Mouse (Mus musculus): ENCODE data around the gene Dyrk1b. TPM values are rescaled to one million over a fixed set of nuclear protein-coding genes. Genes with fewer than 3 reads are reported as not detected.
"Not testable (repeated sequence)": the region's sequence is repeated elsewhere in the genome, so short reads cannot be mapped to it uniquely, and the experiment has no call there.

The Dyrk1b gene
- total and polyA plus RNA-seq, 3 experiments = 0.26 to 0.51 (median 0.47) TPM

DNA sequence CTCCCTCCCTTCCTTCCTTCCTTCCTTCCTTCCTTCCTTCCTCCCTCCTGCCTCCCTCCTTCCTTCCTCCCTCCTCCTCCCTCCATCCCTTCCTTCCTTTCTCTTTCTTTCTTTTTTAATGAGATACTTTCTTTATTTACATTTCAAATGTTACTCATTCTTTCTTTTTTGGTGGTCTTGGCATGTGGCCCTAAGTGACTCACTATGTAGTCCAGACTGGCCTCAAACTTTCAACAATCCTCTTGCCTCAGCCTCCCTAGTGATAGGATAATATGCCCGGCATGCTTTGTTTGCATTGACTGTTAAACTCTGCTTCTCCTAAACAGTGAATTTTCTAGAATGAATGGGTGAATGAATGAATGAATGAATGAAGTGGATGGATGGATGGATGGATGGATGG is 29.4 kb upstream of the Dyrk1b start:
- H3K27me3 ChIP-seq (replicated peaks) = peaks cover 72% of the 10 kb centered on the region
- no peak for DNase-seq (ENCODE audit: extremely low read depth)
- in situ Hi-C loops (cut with MboI; ENCODE audit: low pct_ligation_motif_present, low pct_unique_long_range_greater_than_20kb, low sequenced_read_pairs) = loop anchor here (10.0 kb wide), 1 partner anchor 65 kb away; no protein-coding TSS in a partner anchor
- dilution Hi-C loops (cut with MboI; ENCODE audit: extremely low pct_ligation_motif_present, extremely low pct_unique_long_range_greater_than_20kb, low sequenced_read_pairs) = no loop called here
- H3K9me3 ChIP-seq (replicated peaks; ENCODE audit: low read length) = peaks cover 4% of the 10 kb centered on the region
- no peak overlapping the region for H3K9ac ChIP-seq (ENCODE audit: insufficient read depth, low read depth)
- H3K4me3 ChIP-seq (replicated peaks in 1 of 3; ENCODE audit: low read depth in 2 of 3, low read length in 2 of 3, poor library complexity in 1 of 3) = no peak overlapping the region
- TF ChIP-seq EP300 (IDR thresholded peaks at IDR 0.05; ENCODE audit: low read length) = no peak
- no peak for TF ChIP-seq GABPA (IDR thresholded peaks at IDR 0.05; ENCODE audit: insufficient replicate concordance, low read depth, low read length)
- TF ChIP-seq MAFK (IDR thresholded peaks at IDR 0.05; ENCODE audit: insufficient replicate concordance, low read length) = no peak
- TF ChIP-seq IRF4 (IDR thresholded peaks at IDR 0.05; ENCODE audit: low read depth, low read length) = no peak
- no peak for TF ChIP-seq NELFE (IDR thresholded peaks at IDR 0.05; ENCODE audit: low read depth, low read length)
- TF ChIP-seq POLR2A (IDR thresholded peaks at IDR 0.05; ENCODE audit: low read depth, low read length) = no peak
- TF ChIP-seq MAX (IDR thresholded peaks at IDR 0.05; ENCODE audit: low read length) = no peak
- TF ChIP-seq PAX5 (IDR thresholded peaks at IDR 0.05; ENCODE audit: low read length) = no peak
- TF ChIP-seq MEF2A (IDR thresholded peaks at IDR 0.05; ENCODE audit: borderline replicate concordance, low read depth, low read length) = no peak
- no peak for TF ChIP-seq JUND (conservative IDR thresholded peaks at IDR 0.05; ENCODE audit: low read depth, low read length)
- no peak for TF ChIP-seq JUN (IDR thresholded peaks at IDR 0.05; ENCODE audit: insufficient read depth, low read depth, low read length)
- TF ChIP-seq KAT2A (IDR thresholded peaks at IDR 0.05; ENCODE audit: insufficient replicate concordance, low read length) = no peak
- no peak for TF ChIP-seq ZKSCAN1 (IDR thresholded peaks at IDR 0.05; ENCODE audit: borderline replicate concordance, low read depth, low read length)
- TF ChIP-seq TCF12 (IDR thresholded peaks at IDR 0.05; ENCODE audit: low read depth, low read length) = no peak
- no peak for TF ChIP-seq CTCF (conservative IDR thresholded peaks at IDR 0.05 in 1 of 2, IDR thresholded peaks at IDR 0.05 in 1 of 2; ENCODE audit: low read depth in 2 of 2, low read length in 2 of 2)
- TF ChIP-seq RCOR1 (conservative IDR thresholded peaks at IDR 0.05; ENCODE audit: low read depth, low read length) = no peak
- no peak for TF ChIP-seq ELF1 (IDR thresholded peaks at IDR 0.05; ENCODE audit: low read depth, low read length)
- TF ChIP-seq BHLHE40 (IDR thresholded peaks at IDR 0.05; ENCODE audit: low read depth, low read length) = no peak
- TF ChIP-seq E2F4 (IDR thresholded peaks at IDR 0.05; ENCODE audit: insufficient replicate concordance, low read depth, low read length) = no peak
- TF ChIP-seq MXI1 (IDR thresholded peaks at IDR 0.05; ENCODE audit: low read depth, low read length) = no peak
- H3K4me2 ChIP-seq (ENCODE audit: insufficient read depth, low read depth, poor library complexity, severe bottlenecking) = no peak overlapping the region
- no peaks in the 10 kb centered on the region for H3K79me2 ChIP-seq (replicated peaks; ENCODE audit: control insufficient read depth, extremely low read depth, insufficient read depth, poor library complexity, severe bottlenecking)
- no peaks in the 10 kb centered on the region for H3K4me1 ChIP-seq (ENCODE audit: control insufficient read depth in 1 of 2, insufficient read depth in 2 of 2)
- no peaks in the 10 kb centered on the region for H3K36me3 ChIP-seq (replicated peaks in 1 of 2; ENCODE audit: control insufficient read depth in 1 of 2, insufficient read depth in 1 of 2, low read length in 1 of 2)
- no peak overlapping the region for H3K27ac ChIP-seq (ENCODE audit: insufficient read depth, low read depth)

GRCm38 (mm10) chr7:28151584-28152221 is 27.6 kb upstream of the Dyrk1b start:
- DNase-seq (ENCODE audit: extremely low read depth) = no peak
- in situ Hi-C loops (cut with MboI; ENCODE audit: low pct_ligation_motif_present, low pct_unique_long_range_greater_than_20kb, low sequenced_read_pairs) = no loop called here
- H3K36me3 ChIP-seq (replicated peaks in 1 of 2; ENCODE audit: control insufficient read depth in 1 of 2, insufficient read depth in 1 of 2, low read length in 1 of 2) = no peaks in the 10 kb centered on the region
- dilution Hi-C loops (cut with MboI; ENCODE audit: extremely low pct_ligation_motif_present, extremely low pct_unique_long_range_greater_than_20kb, low sequenced_read_pairs) = no loop called here
- H3K4me1 ChIP-seq (ENCODE audit: control insufficient read depth in 1 of 2, insufficient read depth in 2 of 2) = no peaks in the 10 kb centered on the region
- no peak overlapping the region for H3K4me3 ChIP-seq (replicated peaks in 1 of 3; ENCODE audit: low read depth in 2 of 3, low read length in 2 of 3, poor library complexity in 1 of 3)
- TF ChIP-seq MAZ (IDR thresholded peaks at IDR 0.05; ENCODE audit: low read depth, low read length) = no peak
- TF ChIP-seq SMC3 (IDR thresholded peaks at IDR 0.05; ENCODE audit: low read depth, low read length) = peak; percentile 67
- TF ChIP-seq JUND (conservative IDR thresholded peaks at IDR 0.05; ENCODE audit: low read depth, low read length) = no peak
- peak; percentile 23; the same call in 1 of the 2 replicates for TF ChIP-seq ELF1 (IDR thresholded peaks at IDR 0.05; ENCODE audit: low read depth, low read length)
- peak; percentile 22 to 74; a peak in 2 of 4 replicates for TF ChIP-seq CTCF (conservative IDR thresholded peaks at IDR 0.05 in 1 of 2, IDR thresholded peaks at IDR 0.05 in 1 of 2; ENCODE audit: low read depth in 2 of 2, low read length in 2 of 2)
- peak; percentile 24 for TF ChIP-seq RAD21 (IDR thresholded peaks at IDR 0.05; ENCODE audit: low read depth, low read length)
- H3K79me2 ChIP-seq (replicated peaks; ENCODE audit: control insufficient read depth, extremely low read depth, insufficient read depth, poor library complexity, severe bottlenecking) = no peaks in the 10 kb centered on the region
- no peak overlapping the region for H3K27ac ChIP-seq (ENCODE audit: insufficient read depth, low read depth)
- peaks cover 66% of the 10 kb centered on the region for H3K27me3 ChIP-seq (replicated peaks)
- peak overlapping the region; percentile 12; the same call in 1 of the 2 replicates for H3K4me2 ChIP-seq (ENCODE audit: insufficient read depth, low read depth, poor library complexity, severe bottlenecking)
- no peaks in the 10 kb centered on the region for H3K9me3 ChIP-seq (replicated peaks; ENCODE audit: low read length)
- no peak overlapping the region for H3K9ac ChIP-seq (ENCODE audit: insufficient read depth, low read depth)

- H3K4me1 ChIP-seq (ENCODE audit: control insufficient read depth in 1 of 2, insufficient read depth in 2 of 2); H3K4me2 ChIP-seq (ENCODE audit: insufficient read depth, low read depth, poor library complexity, severe bottlenecking); in situ Hi-C loops (cut with MboI; ENCODE audit: low pct_ligation_motif_present, low pct_unique_long_range_greater_than_20kb, low sequenced_read_pairs); H3K4me3 ChIP-seq (replicated peaks in 1 of 3; ENCODE audit: low read depth in 2 of 3, low read length in 2 of 3, poor library complexity in 1 of 3); H3K9ac ChIP-seq (ENCODE audit: insufficient read depth, low read depth); H3K36me3 ChIP-seq (replicated peaks in 1 of 2; ENCODE audit: control insufficient read depth in 1 of 2, insufficient read depth in 1 of 2, low read length in 1 of 2); DNase-seq (ENCODE audit: extremely low read depth); H3K9me3 ChIP-seq (replicated peaks; ENCODE audit: low read length); dilution Hi-C loops (cut with MboI; ENCODE audit: extremely low pct_ligation_motif_present, extremely low pct_unique_long_range_greater_than_20kb, low sequenced_read_pairs); H3K79me2 ChIP-seq (replicated peaks; ENCODE audit: control insufficient read depth, extremely low read depth, insufficient read depth, poor library complexity, severe bottlenecking); H3K27ac ChIP-seq (ENCODE audit: insufficient read depth, low read depth): not testable (repeated sequence)
- peaks cover 68% of the 10 kb centered on the region for H3K27me3 ChIP-seq (replicated peaks)
These were observed 25.7 kb upstream of the Dyrk1b start for GRCm38 (mm10) chr7:28153595-28153994.
